Mouse (Mus musculus): ENCODE results near the gene Ddit4.

DNA sequence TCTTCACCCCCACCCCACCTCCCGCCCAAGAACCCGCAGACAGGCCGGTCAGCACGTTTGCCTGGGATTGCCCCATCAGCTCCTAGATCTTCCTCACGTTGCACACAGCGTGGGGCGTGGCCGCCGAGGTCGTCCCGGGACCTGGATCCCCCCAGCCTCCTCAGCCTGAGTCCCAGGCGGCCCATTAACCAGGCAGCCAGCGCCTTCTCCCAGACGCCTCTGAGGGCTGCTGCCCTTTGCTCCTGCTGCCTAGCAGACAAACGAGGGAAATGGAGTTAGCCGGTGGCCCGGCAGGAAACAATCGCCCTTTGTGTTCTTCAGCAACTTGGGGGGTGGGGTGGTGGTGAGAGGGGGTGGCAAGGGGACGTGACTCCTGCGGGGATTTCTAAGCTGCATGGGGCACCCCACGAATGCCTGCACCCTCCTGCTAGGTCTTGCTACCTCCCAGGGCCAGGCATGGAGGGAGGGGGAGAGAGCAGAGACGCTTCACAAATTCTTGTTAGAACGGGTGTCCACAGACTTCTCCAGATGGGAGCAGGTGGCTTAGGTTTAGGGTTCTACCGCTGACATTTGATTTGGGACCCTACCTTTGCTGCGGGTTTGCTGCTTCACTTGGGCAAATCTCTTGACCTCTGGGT is 40.0 kb downstream of the Ddit4 start:
- TF ChIP-seq CTCF (IDR thresholded peaks at IDR 0.05; ENCODE audit: control insufficient read depth, insufficient read depth, insufficient read length) (no peak), MAX (IDR thresholded peaks at IDR 0.05) (no peak)

All from C2C12 (cell line).